Mouse (Mus musculus) MEL (cell line): ENCODE measurements around the gene Txndc12. TPM values are rescaled to one million over a fixed set of nuclear protein-coding genes. Genes with fewer than 3 reads are reported as not detected.

ENCODE experiments used
- DNase-seq: peaks from one replicate; pipeline ENCODE4 v3.0.0; 2011; ENCODE audit warnings: low read depth, low spot score
- H3K27ac ChIP-seq: 2 replicates; pipeline ENCODE4 v1.5.1; 2012; ENCODE audit warnings: low read depth, mild to moderate bottlenecking, control low read depth, low read length, moderate library complexity; ENCODE audit not compliant: control insufficient read depth
- H3K27me3 ChIP-seq, 2 experiments: fragments of 150-350 bp in 1 of 2; sonication (generic) in 1 of 2; 2 replicates each; pipeline ENCODE4 v1.6.1; 2012; ENCODE audit warnings: low read length in 2 of 2, mild to moderate bottlenecking in 2 of 2, improper control_type of control experiment in 1 of 2, moderate library complexity in 1 of 2; ENCODE audit not compliant: insufficient read depth in 2 of 2, control insufficient read depth in 1 of 2
- H3K36me3 ChIP-seq, 2 experiments: 2 replicates each; pipeline ENCODE4 v1.6.1; 2012 to 2014; ENCODE audit warnings: low read length in 2 of 2, improper control_type of control experiment in 1 of 2, inconsistent platforms in 1 of 2, mild to moderate bottlenecking in 1 of 2; ENCODE audit not compliant: insufficient read depth in 2 of 2, control insufficient read depth in 1 of 2
- H3K4me1 ChIP-seq, 2 experiments: fragments of 150-350 bp in 1 of 2; sonication (generic) in 1 of 2; 2 replicates each; pipeline ENCODE4 v1.6.1; 2012; ENCODE audit warnings: low read length in 2 of 2, improper control_type of control experiment in 1 of 2, mild to moderate bottlenecking in 1 of 2; ENCODE audit not compliant: insufficient read depth in 2 of 2, control insufficient read depth in 1 of 2
- H3K4me3 ChIP-seq, 2 experiments: fragments of 150-350 bp in 1 of 2; sonication (generic) in 1 of 2; 2 replicates each; pipeline ENCODE4 v1.5.1; 2012; ENCODE audit warnings: low read depth in 2 of 2, low read length in 2 of 2, mild to moderate bottlenecking in 2 of 2, moderate library complexity in 2 of 2, control low read depth in 1 of 2, improper control_type of control experiment in 1 of 2; ENCODE audit not compliant: control insufficient read depth in 1 of 2, insufficient read depth in 1 of 2
- H3K79me2 ChIP-seq: 2 replicates; pipeline ENCODE4 v1.6.1; 2012; ENCODE audit warnings: mild to moderate bottlenecking, low read length, moderate library complexity; ENCODE audit not compliant: control insufficient read depth, poor library complexity, insufficient read depth
- H3K9ac ChIP-seq: 2 replicates; pipeline ENCODE4 v1.6.1; 2012; ENCODE audit warnings: low read depth, mild to moderate bottlenecking, control low read depth, low read length, moderate library complexity; ENCODE audit not compliant: control insufficient read depth, poor library complexity, severe bottlenecking
- H3K9me3 ChIP-seq: fragments of 150-350 bp; sonication (generic); replicated peaks from 2 replicates; pipeline ENCODE4 v1.6.1; 2012; ENCODE audit warnings: mild to moderate bottlenecking, low read length, improper control_type of control experiment, moderate library complexity; ENCODE audit not compliant: insufficient read depth
- CHD1 ChIP-seq: IDR thresholded peaks from 2 replicates; pipeline ENCODE4 v1.6.1; 2012; ENCODE audit warnings: low read depth, mild to moderate bottlenecking, inconsistent platforms, low read length, improper control_type of control experiment
- CHD2 ChIP-seq: IDR thresholded peaks from 2 replicates; pipeline ENCODE4 v1.6.1; 2011; ENCODE audit warnings: low read length, improper control_type of control experiment
- CTCF ChIP-seq, 3 experiments: IDR thresholded peaks in 2 of 3; conservative IDR thresholded peaks in 1 of 3; 2 replicates each; pipeline ENCODE4 v1.5.1; 2011 to 2012; ENCODE audit warnings: low read length in 3 of 3, low read depth in 2 of 3, mild to moderate bottlenecking in 2 of 3, improper control_type of control experiment in 1 of 3, inconsistent platforms in 1 of 3, mixed read lengths in 1 of 3, moderate library complexity in 1 of 3; ENCODE audit not compliant: control insufficient read depth in 1 of 3, insufficient read depth in 1 of 3, poor library complexity in 1 of 3, severe bottlenecking in 1 of 3
- ELF1 ChIP-seq: IDR thresholded peaks from 2 replicates; pipeline ENCODE4 v1.6.1; 2014; ENCODE audit warnings: low read depth, mild to moderate bottlenecking, inconsistent platforms, low read length, improper control_type of control experiment, moderate library complexity
- EP300 ChIP-seq, 2 experiments: IDR thresholded peaks; 2 replicates each; pipeline ENCODE4 v1.6.1; 2011; ENCODE audit warnings: improper control_type of control experiment in 2 of 2, low read length in 2 of 2, low read depth in 1 of 2, mild to moderate bottlenecking in 1 of 2
- GABPA ChIP-seq: IDR thresholded peaks from 2 replicates; pipeline ENCODE4 v1.6.1; 2012; ENCODE audit warnings: low read depth, mild to moderate bottlenecking, inconsistent platforms, low read length, improper control_type of control experiment, moderate library complexity
- MAX ChIP-seq: IDR thresholded peaks from 2 replicates; pipeline ENCODE4 v1.6.1; 2011; ENCODE audit warnings: low read length, improper control_type of control experiment
- MEF2A ChIP-seq: IDR thresholded peaks from 2 replicates; pipeline ENCODE4 v1.6.1; 2014; ENCODE audit warnings: low read depth, mild to moderate bottlenecking, inconsistent platforms, low read length, improper control_type of control experiment; ENCODE audit not compliant: poor library complexity, insufficient replicate concordance, severe bottlenecking; ENCODE audit errors: extremely low read depth
- MXI1 ChIP-seq: IDR thresholded peaks from 2 replicates; pipeline ENCODE4 v1.6.1; 2011; ENCODE audit warnings: mild to moderate bottlenecking, low read depth, low read length, improper control_type of control experiment
- MYC ChIP-seq: IDR thresholded peaks from 2 replicates; pipeline ENCODE4 v1.6.1; 2011; ENCODE audit warnings: low read depth, mild to moderate bottlenecking, low read length, improper control_type of control experiment, moderate library complexity
- POLR2AphosphoS5 ChIP-seq: IDR thresholded peaks from 2 replicates; pipeline ENCODE4 v1.6.1; 2012; ENCODE audit warnings: low read depth, borderline replicate concordance, mild to moderate bottlenecking, inconsistent platforms, low read length, moderate library complexity, mixed read lengths
- TBP ChIP-seq: IDR thresholded peaks from 2 replicates; pipeline ENCODE4 v1.8.0; 2011; ENCODE audit warnings: low read depth, low read length, improper control_type of control experiment
- UBTF ChIP-seq: IDR thresholded peaks from 2 replicates; pipeline ENCODE4 v1.6.1; 2012; ENCODE audit warnings: low read depth, mild to moderate bottlenecking, inconsistent platforms, low read length, improper control_type of control experiment, moderate library complexity, borderline replicate concordance; ENCODE audit not compliant: insufficient read depth
- USF2 ChIP-seq, 2 experiments: IDR thresholded peaks; 2 replicates each; pipeline ENCODE4 v1.6.1; 2011 to 2012; ENCODE audit warnings: improper control_type of control experiment in 2 of 2, low read length in 2 of 2, borderline replicate concordance in 1 of 2, inconsistent platforms in 1 of 2, low read depth in 1 of 2, mild to moderate bottlenecking in 1 of 2; ENCODE audit not compliant: insufficient read depth in 1 of 2
- ZC3H11A ChIP-seq: IDR thresholded peaks from 2 replicates; pipeline ENCODE4 v1.6.1; 2012; ENCODE audit warnings: low read depth, mild to moderate bottlenecking, inconsistent platforms, low read length, improper control_type of control experiment
- ZKSCAN1 ChIP-seq: IDR thresholded peaks from 2 replicates; pipeline ENCODE4 v1.6.1; 2012; ENCODE audit warnings: low read depth, mild to moderate bottlenecking, inconsistent platforms, low read length, improper control_type of control experiment, moderate library complexity
- ZMIZ1 ChIP-seq: IDR thresholded peaks from 2 replicates; pipeline ENCODE4 v1.6.1; 2012; ENCODE audit warnings: low read depth, mild to moderate bottlenecking, inconsistent platforms, low read length, improper control_type of control experiment, moderate library complexity
- ZNF384 ChIP-seq: IDR thresholded peaks from 2 replicates; pipeline ENCODE4 v1.6.1; 2012; ENCODE audit warnings: low read depth, mild to moderate bottlenecking, inconsistent platforms, low read length, improper control_type of control experiment
- polyA plus RNA-seq, 2 experiments: library from polyadenylated mRNA; stranded (reverse) in 1 of 2; unstranded in 1 of 2; fragments of >175 nt in 1 of 2; fragments of >200 nt in 1 of 2; gene quantifications; 2 replicates each; pipeline versions ENCODE4 v1.2.1 to v1.2.4; 2012; ENCODE audit warnings: low replicate concordance in 2 of 2, low read depth in 1 of 2; ENCODE audit not compliant: insufficient read length in 2 of 2, insufficient read depth in 1 of 2, missing spikeins in 1 of 2
- total RNA-seq: library from RNA; depleted of rRNA; stranded (reverse); fragments of 300-350 nt; gene quantifications from 2 replicates; pipeline ENCODE4 v1.2.3, GENCODE M21; 2012

The Txndc12 gene
- total and polyA plus RNA-seq, 3 experiments = 14.9 to 145 (median 47.4) TPM

DNA sequence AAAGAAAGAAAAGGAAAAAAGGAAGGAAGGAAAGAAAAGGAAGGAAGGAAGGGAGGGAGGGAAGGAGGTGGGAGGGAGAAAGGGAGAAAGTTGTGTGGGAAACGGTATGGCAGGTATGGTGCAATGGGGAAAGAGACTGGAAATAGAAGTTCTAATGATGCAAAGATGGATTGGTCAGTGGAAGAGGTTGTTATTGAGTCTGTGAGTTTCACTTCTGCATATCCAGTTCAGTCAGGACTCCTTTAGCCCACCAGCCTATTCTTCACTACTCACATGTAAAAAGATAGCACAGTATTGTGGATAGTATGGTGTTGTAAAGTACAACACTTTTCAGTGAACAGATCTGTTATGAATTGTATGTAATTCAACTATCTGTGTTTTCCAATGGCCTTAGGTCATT, 43.9 kb upstream of the Txndc12 start (continued):
- TF ChIP-seq UBTF (no peak), GABPA (no peak), EP300 (IDR thresholded peaks at IDR 0.05; ENCODE audit: low read depth in 1 of 2, low read length in 2 of 2) (no peak), MAX (no peak)

DNA sequence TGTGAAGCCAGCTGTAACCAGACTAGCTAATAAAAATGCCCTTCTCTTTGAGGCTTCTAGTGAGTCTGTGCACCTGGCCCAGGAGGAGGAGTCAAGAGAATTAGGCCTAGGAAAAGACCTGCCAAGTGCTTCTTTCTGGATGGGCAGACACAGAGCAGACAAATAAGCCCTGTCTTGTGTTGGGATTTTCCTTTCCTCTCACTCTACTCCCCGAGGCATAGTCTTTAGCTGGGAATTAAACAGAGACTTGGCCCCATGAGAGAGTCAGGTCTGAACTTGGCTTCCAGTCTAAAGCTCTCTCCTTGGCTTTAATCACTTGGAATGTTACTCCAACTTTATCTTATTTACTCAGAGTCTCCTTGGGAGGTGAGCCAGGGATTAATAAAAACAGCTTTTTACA, 40.5 kb upstream of the Txndc12 start:
- TF ChIP-seq CHD2 (no peak), ZKSCAN1 (no peak), ZMIZ1 (no peak), ZC3H11A (no peak), ELF1 (no peak), MYC (no peak), MEF2A (no peak), MXI1 (no peak), CTCF (IDR thresholded peaks at IDR 0.05 in 2 of 3, conservative IDR thresholded peaks at IDR 0.05 in 1 of 3; ENCODE audit: control insufficient read depth in 1 of 3, insufficient read depth in 1 of 3, low read depth in 2 of 3, low read length in 3 of 3, poor library complexity in 1 of 3, severe bottlenecking in 1 of 3) (no peak), MAX (no peak), POLR2AphosphoS5 (no peak), EP300 (IDR thresholded peaks at IDR 0.05; ENCODE audit: low read depth in 1 of 2, low read length in 2 of 2) (no peak), CHD1 (no peak)
- TF ChIP-seq, all 39 proteins: peak for 0
- Histone ChIP-seq H3K9me3 (no peaks in the 10 kb centered on the region), H3K27ac (no peak overlapping the region), H3K4me3 (no peak overlapping the region), H3K36me3 (no peaks in the 10 kb centered on the region), H3K4me1 (no peaks in the 10 kb centered on the region), H3K79me2 (no peaks in the 10 kb centered on the region), H3K9ac (no peak overlapping the region), H3K27me3 (peaks cover 9 to 34% of the 10 kb centered on the region in 2 experiments)
- DNase-seq = no peak

DNA sequence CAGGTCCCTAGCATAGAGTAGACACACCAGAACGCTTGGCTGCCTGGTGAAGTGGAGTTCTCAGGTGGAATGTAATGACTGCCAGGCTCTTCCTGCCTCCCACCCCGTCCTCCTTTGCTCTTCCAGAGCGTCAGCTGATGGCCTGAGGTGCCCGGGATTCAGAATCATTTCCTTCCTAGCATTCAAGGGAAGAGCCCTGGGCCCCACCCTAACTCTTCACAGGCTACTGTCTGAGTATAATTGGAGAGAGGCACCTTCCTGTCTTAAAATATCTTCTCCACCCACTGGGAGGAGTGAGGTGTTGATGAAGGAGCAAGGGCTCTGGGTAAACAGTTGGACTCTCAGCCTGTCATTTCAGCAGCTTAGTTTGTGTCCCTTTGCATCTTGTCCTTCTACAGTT, 37.7 kb upstream of the Txndc12 start:
- DNase-seq = no peak
- H3K36me3 ChIP-seq = no peaks in the 10 kb centered on the region
- TF ChIP-seq USF2 (IDR thresholded peaks at IDR 0.05; ENCODE audit: borderline replicate concordance in 1 of 2, insufficient read depth in 1 of 2, low read depth in 1 of 2, low read length in 2 of 2) (no peak), EP300 (IDR thresholded peaks at IDR 0.05; ENCODE audit: low read depth in 1 of 2, low read length in 2 of 2) (no peak), ZNF384 (no peak), MXI1 (no peak), TBP (no peak), CTCF (IDR thresholded peaks at IDR 0.05 in 2 of 3, conservative IDR thresholded peaks at IDR 0.05 in 1 of 3; ENCODE audit: control insufficient read depth in 1 of 3, insufficient read depth in 1 of 3, low read depth in 2 of 3, low read length in 3 of 3, poor library complexity in 1 of 3, severe bottlenecking in 1 of 3) (no peak)

More for the DNA sequence above, 37.7 kb upstream of the Txndc12 start:
- no peaks in the 10 kb centered on the region for H3K79me2 ChIP-seq
- no peaks in the 10 kb centered on the region for H3K9me3 ChIP-seq
- H3K9ac ChIP-seq = no peak overlapping the region
- H3K27me3 ChIP-seq = peaks cover 13 to 30% of the 10 kb centered on the region in 2 experiments
- no peak overlapping the region for H3K4me3 ChIP-seq
- no peaks in the 10 kb centered on the region for H3K4me1 ChIP-seq
- H3K27ac ChIP-seq = no peak overlapping the region
